ENCODE assay signal across 8 mouse cellular contexts in genomic region chr4:132301965-132302938, GRCm38 (mm10). TPM values are rescaled to one million over a fixed set of nuclear protein-coding genes. Genes with fewer than 3 reads are reported as not detected.
A peak's percentile ranks its signal among the peaks of the same experiment; 100 is the strongest.
DNase-seq lines count a peak whose midpoint lies in the region; ATAC-seq and TF ChIP-seq lines count a peak whose summit lies in the region.

No protein-coding gene starts in this region.

- peak overlapping the region; percentile 60; the same call in 1 of the 2 replicates for H3K27ac ChIP-seq in lung, embryonic 14.5 days (ENCODE audit: low read depth)
- peak overlapping the region; percentile 19; the same call in 1 of the 2 replicates for H3K27ac ChIP-seq in cortical plate, adult 2 months (ENCODE audit: insufficient read depth, low read length)
- H3K27ac ChIP-seq in intestine, embryonic 14.5 days (ENCODE audit: low read depth) = no peak overlapping the region
- no peak overlapping the region for H3K27ac ChIP-seq in neural tube, embryonic 14.5 days (ENCODE audit: low read depth, low read length)

- TF ChIP-seq POLR2A in cortical plate, adult 2 months (IDR thresholded peaks at IDR 0.05; ENCODE audit: extremely low read depth, insufficient read depth, low read length) = peak; percentile 26; the same call in 1 of the 2 replicates

- peaks cover 5% of the 10 kb centered on the region; the same call in 1 of the 2 replicates for H3K4me1 ChIP-seq in lung, embryonic 14.5 days (ENCODE audit: insufficient read depth)
- H3K4me1 ChIP-seq in cortical plate, adult 2 months (ENCODE audit: control insufficient read depth, insufficient read depth, low read length) = no peaks in the 10 kb centered on the region; the same call in 1 of the 2 replicates
- no peaks in the 10 kb centered on the region for H3K4me1 ChIP-seq in intestine, embryonic 14.5 days (replicated peaks; ENCODE audit: control insufficient read depth, insufficient read depth, low read length)
- H3K4me1 ChIP-seq in neural tube, embryonic 14.5 days (ENCODE audit: control insufficient read depth, insufficient read depth, low read length) = no peaks in the 10 kb centered on the region

- TF ChIP-seq CTCF in lung, embryonic 14.5 days (IDR thresholded peaks at IDR 0.05; ENCODE audit: low read depth) = no peak
- no peak for TF ChIP-seq CTCF in cortical plate, adult 2 months (IDR thresholded peaks at IDR 0.05; ENCODE audit: extremely low read depth, insufficient read depth, low read length)

- H3K9me3 ChIP-seq in lung, embryonic 14.5 days (ENCODE audit: low read depth, low read length) = no peaks in the 10 kb centered on the region
- H3K9me3 ChIP-seq in intestine, embryonic 14.5 days (ENCODE audit: control insufficient read depth, low read length) = no peaks in the 10 kb centered on the region
- no peaks in the 10 kb centered on the region for H3K9me3 ChIP-seq in neural tube, embryonic 14.5 days (ENCODE audit: control insufficient read depth, low read length)

- peak; percentile 20 for DNase-seq in lung, embryonic 14.5 days
- no peak for DNase-seq in lung, postnatal 4 days
- DNase-seq in intestine, embryonic 14.5 days (ENCODE audit: low spot score) = no peak
- DNase-seq in kidney, adult 8-10 months = no peak
- no peak for DNase-seq in kidney, adult 18-20 months
- no peak for DNase-seq in frontal cortex, postnatal 36 days (ENCODE audit: low spot score in 2 of 2)

- ATAC-seq in lung, embryonic 14.5 days (ENCODE audit: insufficient read depth) = peak; percentile 15; the same call in 1 of the 2 replicates
- no peak for ATAC-seq in intestine, embryonic 14.5 days (replicated peaks; ENCODE audit: low FRiP score, low TSS enrichment, low read depth)
- ATAC-seq in neural tube, embryonic 14.5 days (ENCODE audit: low read depth) = 0 out of 2 replicates have a peak, but pooled peaks have one; percentile 10

- peak overlapping the region; percentile 56 for H3K9ac ChIP-seq in lung, embryonic 14.5 days
- H3K9ac ChIP-seq in intestine, embryonic 14.5 days (ENCODE audit: low read length) = peak overlapping the region; percentile 48
- H3K9ac ChIP-seq in neural tube, embryonic 14.5 days (replicated peaks; ENCODE audit: low read depth, low read length) = peak overlapping the region; percentile 48

- WGBS in lung, embryonic 14.5 days = 58% methylated on average over 16 of the region's 16 CpGs
- WGBS in intestine, embryonic 14.5 days = 65% methylated on average over 16 of the region's 16 CpGs
- WGBS in neural tube, embryonic 14.5 days = 62% methylated on average over 16 of the region's 16 CpGs

- H3K36me3 ChIP-seq in lung, embryonic 14.5 days (ENCODE audit: insufficient read depth) = no peaks in the 10 kb centered on the region
- no peaks in the 10 kb centered on the region for H3K36me3 ChIP-seq in intestine, embryonic 14.5 days (ENCODE audit: control insufficient read depth, insufficient read depth, low read length)
- no peaks in the 10 kb centered on the region for H3K36me3 ChIP-seq in neural tube, embryonic 14.5 days (ENCODE audit: control insufficient read depth, insufficient read depth, low read length)

- H3K4me2 ChIP-seq in lung, embryonic 14.5 days = peak overlapping the region; percentile 76
- peak overlapping the region; percentile 68 for H3K4me2 ChIP-seq in intestine, embryonic 14.5 days (ENCODE audit: low read length)
- peak overlapping the region; percentile 58 for H3K4me2 ChIP-seq in neural tube, embryonic 14.5 days (ENCODE audit: low read depth, low read length)

- no peaks in the 10 kb centered on the region for H3K27me3 ChIP-seq in lung, embryonic 14.5 days (ENCODE audit: insufficient read depth, low read length)
- no peaks in the 10 kb centered on the region for H3K27me3 ChIP-seq in intestine, embryonic 14.5 days (replicated peaks; ENCODE audit: control insufficient read depth, insufficient read depth, low read length)
- no peaks in the 10 kb centered on the region for H3K27me3 ChIP-seq in neural tube, embryonic 14.5 days (ENCODE audit: control insufficient read depth, insufficient read depth, low read length)

- H3K4me3 ChIP-seq in lung, embryonic 14.5 days (ENCODE audit: low read depth, low read length) = peak overlapping the region; percentile 45
- H3K4me3 ChIP-seq in cortical plate, adult 2 months (ENCODE audit: insufficient read depth, low read length) = peak overlapping the region; percentile 51
- peak overlapping the region; percentile 45 for H3K4me3 ChIP-seq in intestine, embryonic 14.5 days (ENCODE audit: low read depth, low read length)
- peak overlapping the region; percentile 32 for H3K4me3 ChIP-seq in neural tube, embryonic 14.5 days (ENCODE audit: low read depth, low read length)

RNA-seq across cellular contexts. Expression of gene Rab42, which starts 0.9 kb away (rescaled TPM):
- 1.2 and 1.9 TPM in 2 replicates for polyA plus RNA-seq in lung, embryonic 14.5 days (2014; fragmentation: Nextera tagmentation; extraction: Ambion mirVana)
- 3.8 and 5.3 TPM in 2 replicates for polyA plus RNA-seq in cortical plate, adult 2 months (2012; rRNA removed)
- polyA plus RNA-seq in intestine, embryonic 14.5 days (2014; fragmentation: Nextera tagmentation; extraction: Ambion mirVana) = 1.6 and 1.7 TPM in 2 replicates
- polyA plus RNA-seq in neural tube, embryonic 14.5 days (2014; fragmentation: Nextera tagmentation; extraction: Ambion mirVana) = 1.4 and 3.0 TPM in 2 replicates

RNA-seq across cellular contexts. Expression of gene Trnau1ap, which starts 27.1 kb away (rescaled TPM):
- 69.9 and 71.8 TPM in 2 replicates for polyA plus RNA-seq in lung, embryonic 14.5 days (2014; fragmentation: Nextera tagmentation; extraction: Ambion mirVana)
- polyA plus RNA-seq in cortical plate, adult 2 months (2012; rRNA removed) = 14.9 and 16.6 TPM in 2 replicates
- 72.8 and 75.4 TPM in 2 replicates for polyA plus RNA-seq in intestine, embryonic 14.5 days (2014; fragmentation: Nextera tagmentation; extraction: Ambion mirVana)
- 66.0 and 71.9 TPM in 2 replicates for polyA plus RNA-seq in neural tube, embryonic 14.5 days (2014; fragmentation: Nextera tagmentation; extraction: Ambion mirVana)

RNA-seq across cellular contexts. Expression of gene Taf12, which starts 28.1 kb away (rescaled TPM):
- 48.7 and 49.1 TPM in 2 replicates for polyA plus RNA-seq in lung, embryonic 14.5 days (2014; fragmentation: Nextera tagmentation; extraction: Ambion mirVana)
- polyA plus RNA-seq in cortical plate, adult 2 months (2012; rRNA removed) = 15.9 and 19.4 TPM in 2 replicates
- polyA plus RNA-seq in intestine, embryonic 14.5 days (2014; fragmentation: Nextera tagmentation; extraction: Ambion mirVana) = 36.8 and 43.6 TPM in 2 replicates
- 39.8 and 40.2 TPM in 2 replicates for polyA plus RNA-seq in neural tube, embryonic 14.5 days (2014; fragmentation: Nextera tagmentation; extraction: Ambion mirVana)

RNA-seq across cellular contexts. Expression of gene Gmeb1, which starts 40.9 kb away (rescaled TPM):
- polyA plus RNA-seq in lung, embryonic 14.5 days (2014; fragmentation: Nextera tagmentation; extraction: Ambion mirVana) = 33.1 and 39.5 TPM in 2 replicates
- 19.1 and 20.6 TPM in 2 replicates for polyA plus RNA-seq in cortical plate, adult 2 months (2012; rRNA removed)
- 31.6 and 36.0 TPM in 2 replicates for polyA plus RNA-seq in intestine, embryonic 14.5 days (2014; fragmentation: Nextera tagmentation; extraction: Ambion mirVana)
- polyA plus RNA-seq in neural tube, embryonic 14.5 days (2014; fragmentation: Nextera tagmentation; extraction: Ambion mirVana) = 38.1 and 38.3 TPM in 2 replicates

RNA-seq across cellular contexts. Expression of gene Rcc1, which starts 51.2 kb away (rescaled TPM):
- polyA plus RNA-seq in lung, embryonic 14.5 days (2014; fragmentation: Nextera tagmentation; extraction: Ambion mirVana) = 67.5 and 77.0 TPM in 2 replicates
- polyA plus RNA-seq in cortical plate, adult 2 months (2012; rRNA removed) = 8.8 and 9.2 TPM in 2 replicates
- 65.7 and 66.6 TPM in 2 replicates for polyA plus RNA-seq in intestine, embryonic 14.5 days (2014; fragmentation: Nextera tagmentation; extraction: Ambion mirVana)
- polyA plus RNA-seq in neural tube, embryonic 14.5 days (2014; fragmentation: Nextera tagmentation; extraction: Ambion mirVana) = 14.0 and 22.1 TPM in 2 replicates

Comparison
In these comparisons a context has a peak if more than half of its experiments do, and no peak if none do; other contexts are left out.
1. H3K27ac ChIP-seq: peak in lung, embryonic 14.5 days (single experiment) and cortical plate, adult 2 months (single experiment); none in intestine, embryonic 14.5 days (single experiment) and neural tube, embryonic 14.5 days (single experiment).
2. Peak in every context shown above with its lines, with median percentiles within 50 percentile points of each other: H3K4me2 ChIP-seq, H3K4me3 ChIP-seq and H3K9ac ChIP-seq.